Mouse (Mus musculus): ENCODE measurements around the gene Gm45716.

GRCm38 (mm10) chr11:90259071-90259470, 71.6 kb downstream of the Gm45716 start:
- TF ChIP-seq CTCF (IDR thresholded peaks at IDR 0.05; ENCODE audit: low read depth) (no peak), EP300 (IDR thresholded peaks at IDR 0.05; ENCODE audit: low read depth) (no peak)

All from liver, embryonic 14.5 days (tissue).